Mouse (Mus musculus) heart, embryonic 12.5 days (tissue): ENCODE results near the gene Cx3cl1. TPM values are rescaled to one million over a fixed set of nuclear protein-coding genes. Genes with fewer than 3 reads are reported as not detected.

Experiments used
- ATAC-seq: fragments of 200-750 bp; cut with Nextera tagmentation; 2 replicates; pipeline ENCODE4 v1.8.0; 2017; ENCODE audit warnings: moderate TSS enrichment, moderate library complexity; ENCODE audit not compliant: insufficient number of reproducible peaks, low FRiP score
- H3K27ac ChIP-seq: fragments of 300-500 bp; sonication (generic); 2 replicates; pipeline ENCODE4 v1.5.1; 2016; ENCODE audit warnings: mild to moderate bottlenecking, moderate library complexity; ENCODE audit not compliant: poor library complexity, severe bottlenecking
- H3K27me3 ChIP-seq: fragments of 300-500 bp; sonication (generic); replicated peaks from 2 replicates; pipeline ENCODE4 v1.6.1; 2016; ENCODE audit warnings: mild to moderate bottlenecking, moderate library complexity
- H3K36me3 ChIP-seq: fragments of 300-500 bp; sonication (generic); 2 replicates; pipeline ENCODE4 v1.6.1; 2016; ENCODE audit warnings: mild to moderate bottlenecking, moderate library complexity
- H3K4me1 ChIP-seq: fragments of 300-500 bp; sonication (generic); replicated peaks from 2 replicates; pipeline ENCODE4 v1.6.1; 2016; ENCODE audit warnings: mild to moderate bottlenecking
- H3K4me2 ChIP-seq: fragments of 300-500 bp; sonication (generic); 2 replicates; pipeline ENCODE4 v1.6.1; 2016; ENCODE audit warnings: mild to moderate bottlenecking, moderate library complexity
- H3K4me3 ChIP-seq: fragments of 300-500 bp; sonication (generic); 2 replicates; pipeline ENCODE4 v1.5.1; 2016; ENCODE audit warnings: mild to moderate bottlenecking
- H3K9ac ChIP-seq: fragments of 300-500 bp; sonication (generic); 2 replicates; pipeline ENCODE4 v1.6.1; 2016; ENCODE audit warnings: mild to moderate bottlenecking, moderate library complexity
- H3K9me3 ChIP-seq: fragments of 300-500 bp; sonication (generic); replicated peaks from 2 replicates; pipeline ENCODE4 v1.6.1; 2016; ENCODE audit warnings: mild to moderate bottlenecking, moderate library complexity
- WGBS: fragments of 180-500 bp; shearing (Covaris S2); methylation state at CpG from one replicate; pipeline ENCODE4 v1.1.7; 2016; 5-methylcytosine and 5-hydroxymethylcytosine counted together
- polyA plus RNA-seq: library from polyadenylated mRNA; unstranded; fragments of >200 nt; fragmentation: Nextera tagmentation; extraction: Ambion mirVana; gene quantifications from 2 replicates; pipeline ENCODE4 v1.2.1, GENCODE M21; 2016

The Cx3cl1 gene
- polyA plus RNA-seq, 1 experiment from 2014 or later = 13.1 TPM

GRCm38 (mm10) chr8:94773700-94774171 lies 1.9 kb downstream of the Cx3cl1 start:
- no peak for ATAC-seq
- Histone ChIP-seq H3K4me2 (0 out of 2 replicates have a peak overlapping the region, but pooled peaks have one; percentile 5), H3K4me1 (peaks cover 45% of the 10 kb centered on the region), H3K9ac (no peak overlapping the region), H3K9me3 (no peaks in the 10 kb centered on the region), H3K27me3 (peaks cover 67% of the 10 kb centered on the region), H3K4me3 (no peak overlapping the region), H3K27ac (no peak overlapping the region), H3K36me3 (no peaks in the 10 kb centered on the region)
- 34% methylated on average over 12 of the region's 12 CpGs for WGBS

DNA sequence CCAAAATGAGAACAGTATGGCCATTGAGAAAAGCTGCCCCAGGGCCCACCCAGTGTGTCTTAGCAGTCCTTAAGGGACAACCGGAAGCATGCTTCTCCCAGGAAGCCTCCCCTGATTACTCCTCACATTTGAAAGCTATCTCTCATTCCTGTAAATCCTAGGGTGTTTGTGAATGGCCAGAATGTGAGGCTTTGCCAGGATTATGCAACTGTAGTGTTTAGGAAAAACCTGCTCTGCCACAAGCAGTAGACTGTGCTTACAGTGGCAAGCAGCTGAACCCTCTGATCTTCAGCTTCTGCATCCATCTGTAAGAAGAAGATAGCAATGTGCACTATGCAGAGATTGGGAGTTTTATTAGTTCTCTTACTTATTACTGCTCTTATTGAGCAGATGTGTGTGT lies 2.8 kb downstream of the Cx3cl1 start:
- no peak overlapping the region for H3K9ac ChIP-seq
- no peak overlapping the region for H3K4me2 ChIP-seq
- no peaks in the 10 kb centered on the region for H3K9me3 ChIP-seq
- peaks cover 53% of the 10 kb centered on the region for H3K4me1 ChIP-seq
- no peak for ATAC-seq
- H3K36me3 ChIP-seq = no peaks in the 10 kb centered on the region
- no peak overlapping the region for H3K27ac ChIP-seq
- no peak overlapping the region for H3K4me3 ChIP-seq
- H3K27me3 ChIP-seq = peaks cover 58% of the 10 kb centered on the region
- WGBS = 73% methylated on average over 1 of the region's 1 CpGs

- ATAC-seq = no peak
- Histone ChIP-seq H3K36me3 (no peaks in the 10 kb centered on the region), H3K4me2 (no peak overlapping the region), H3K27me3 (peaks cover 40% of the 10 kb centered on the region), H3K27ac (no peak overlapping the region), H3K9ac (no peak overlapping the region), H3K4me1 (peaks cover 55% of the 10 kb centered on the region), H3K9me3 (no peaks in the 10 kb centered on the region), H3K4me3 (no peak overlapping the region)
- WGBS = 85% methylated on average over 2 of the region's 2 CpGs
Measured at GRCm38 (mm10) chr8:94776346-94776745, 4.5 kb downstream of the Cx3cl1 start.

GRCm38 (mm10) chr8:94778036-94778435 lies 6.2 kb downstream of the Cx3cl1 start:
- Histone ChIP-seq H3K4me2 (no peak overlapping the region), H3K27me3 (peaks cover 29% of the 10 kb centered on the region), H3K9me3 (no peaks in the 10 kb centered on the region), H3K27ac (peak overlapping the region; percentile 63), H3K36me3 (no peaks in the 10 kb centered on the region), H3K9ac (no peak overlapping the region), H3K4me3 (no peak overlapping the region), H3K4me1 (peaks cover 53% of the 10 kb centered on the region)
- peak; percentile 54 for ATAC-seq
- whole genome bisulfite sequencing = 23% methylated on average over 10 of the region's 10 CpGs

DNA sequence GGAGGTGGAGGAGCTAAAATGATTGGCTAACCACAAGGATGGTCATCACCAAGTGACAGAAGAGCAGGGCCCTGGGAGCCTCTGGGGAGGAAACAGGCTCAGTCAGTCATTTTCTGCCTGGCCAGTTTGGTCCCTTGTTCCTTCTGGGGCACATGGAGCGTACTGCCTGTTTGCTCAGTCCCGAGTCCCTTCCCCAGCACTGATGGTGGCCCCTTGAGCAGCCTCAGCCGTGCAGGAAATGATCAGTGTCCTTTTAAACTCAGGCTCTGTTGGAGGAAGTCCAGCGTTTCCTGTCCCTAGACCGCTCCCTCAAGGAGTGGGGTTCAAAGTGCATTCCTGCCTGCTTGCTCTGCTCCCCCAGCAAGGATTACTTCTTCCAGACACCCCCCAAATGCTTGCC lies 6.7 kb downstream of the Cx3cl1 start:
- Histone ChIP-seq H3K27ac (peak overlapping the region; percentile 63), H3K4me2 (no peak overlapping the region), H3K36me3 (no peaks in the 10 kb centered on the region), H3K4me3 (no peak overlapping the region), H3K9me3 (no peaks in the 10 kb centered on the region), H3K27me3 (peaks cover 24% of the 10 kb centered on the region), H3K4me1 (peaks cover 51% of the 10 kb centered on the region), H3K9ac (no peak overlapping the region)
- ATAC-seq = peak; percentile 65; the same call in 1 of the 2 replicates
- 41% methylated on average over 5 of the region's 5 CpGs for WGBS

DNA sequence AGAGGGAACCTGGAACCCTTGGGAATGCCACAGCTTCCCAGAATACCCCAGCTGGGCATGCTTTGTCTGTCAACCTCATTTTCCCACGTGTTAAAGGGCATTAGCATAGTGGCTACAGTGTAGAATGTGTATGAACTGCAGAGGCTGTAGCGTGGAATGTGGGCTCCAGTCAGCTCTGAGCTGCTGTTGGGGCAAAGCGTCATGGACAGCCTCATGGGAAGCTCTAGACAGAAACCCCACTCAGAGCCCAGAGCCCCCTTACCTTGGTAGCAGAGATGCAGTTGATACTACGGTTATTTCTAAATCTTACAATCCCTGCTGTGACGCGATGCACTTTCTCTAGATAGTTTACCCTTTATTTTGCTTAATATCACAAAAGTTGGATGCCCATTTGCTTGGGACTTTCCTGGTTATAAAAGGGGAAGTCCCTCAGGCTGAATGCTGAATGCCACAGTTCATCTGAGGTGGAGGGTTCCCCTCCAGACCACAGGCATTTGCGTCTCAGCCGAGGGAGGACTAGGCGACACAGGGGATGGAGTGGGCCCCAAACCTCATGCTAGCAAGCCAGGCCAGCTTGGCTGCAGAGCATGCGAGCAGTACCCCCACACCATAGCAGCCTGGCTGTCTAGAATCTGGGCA lies 7.2 kb downstream of the Cx3cl1 start:
- no peaks in the 10 kb centered on the region for H3K9me3 ChIP-seq
- no peak overlapping the region for H3K4me2 ChIP-seq
- H3K4me3 ChIP-seq = no peak overlapping the region
- H3K4me1 ChIP-seq = peaks cover 49% of the 10 kb centered on the region
- H3K9ac ChIP-seq = no peak overlapping the region
- ATAC-seq = no peak
- 73% methylated on average over 10 of the region's 10 CpGs for whole genome bisulfite sequencing
- H3K36me3 ChIP-seq = no peaks in the 10 kb centered on the region
- H3K27ac ChIP-seq = no peak overlapping the region
- H3K27me3 ChIP-seq = peaks cover 19% of the 10 kb centered on the region

- Histone ChIP-seq H3K27ac (no peak overlapping the region), H3K4me2 (no peak overlapping the region), H3K9me3 (no peaks in the 10 kb centered on the region), H3K27me3 (peaks cover 12% of the 10 kb centered on the region), H3K36me3 (no peaks in the 10 kb centered on the region), H3K4me1 (peaks cover 53% of the 10 kb centered on the region), H3K9ac (no peak overlapping the region), H3K4me3 (no peak overlapping the region)
- ATAC-seq = no peak
- 89% methylated on average over 16 of the region's 16 CpGs for WGBS
Measured at GRCm38 (mm10) chr8:94779534-94780294, 7.9 kb downstream of the Cx3cl1 start.

DNA sequence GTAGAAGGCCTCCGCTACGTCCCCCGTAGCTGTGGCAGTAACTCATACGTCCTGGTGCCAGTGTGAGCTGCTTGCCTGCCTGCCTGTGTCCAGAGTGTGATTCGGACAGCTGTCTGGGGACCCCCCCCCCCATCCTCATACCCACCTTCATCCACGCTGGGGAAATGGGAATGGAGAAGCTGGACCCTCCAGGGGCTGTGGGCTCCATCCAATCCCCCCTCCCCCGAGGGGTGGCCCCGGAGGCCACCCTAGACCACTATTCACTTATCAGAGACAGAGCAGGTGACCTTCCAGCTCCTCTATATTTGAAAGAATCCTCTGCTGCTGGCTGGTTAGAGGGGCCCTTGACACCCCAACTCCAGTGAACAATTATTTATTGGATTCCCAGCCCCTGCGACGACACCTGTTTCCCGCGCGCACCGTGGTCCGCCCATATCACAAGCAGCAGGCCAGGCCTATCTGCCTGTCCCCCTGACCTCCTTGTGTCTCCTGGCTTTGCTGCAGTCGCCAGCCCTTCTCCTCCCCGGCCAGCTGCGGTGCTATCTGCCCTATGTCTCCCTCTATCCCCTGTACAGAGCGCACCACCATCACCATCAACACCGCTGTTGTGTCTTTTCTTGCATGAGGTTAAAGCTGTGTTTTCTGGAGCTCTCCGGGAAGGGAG lies 8.8 kb downstream of the Cx3cl1 start:
- Histone ChIP-seq H3K27ac (no peak overlapping the region), H3K4me3 (no peak overlapping the region), H3K9ac (no peak overlapping the region), H3K27me3 (peaks cover 3% of the 10 kb centered on the region; the same call in 1 of the 2 replicates), H3K9me3 (no peaks in the 10 kb centered on the region), H3K36me3 (no peaks in the 10 kb centered on the region), H3K4me1 (peaks cover 59% of the 10 kb centered on the region), H3K4me2 (no peak overlapping the region)
- 65% methylated on average over 21 of the region's 21 CpGs for WGBS
- no peak for ATAC-seq

DNA sequence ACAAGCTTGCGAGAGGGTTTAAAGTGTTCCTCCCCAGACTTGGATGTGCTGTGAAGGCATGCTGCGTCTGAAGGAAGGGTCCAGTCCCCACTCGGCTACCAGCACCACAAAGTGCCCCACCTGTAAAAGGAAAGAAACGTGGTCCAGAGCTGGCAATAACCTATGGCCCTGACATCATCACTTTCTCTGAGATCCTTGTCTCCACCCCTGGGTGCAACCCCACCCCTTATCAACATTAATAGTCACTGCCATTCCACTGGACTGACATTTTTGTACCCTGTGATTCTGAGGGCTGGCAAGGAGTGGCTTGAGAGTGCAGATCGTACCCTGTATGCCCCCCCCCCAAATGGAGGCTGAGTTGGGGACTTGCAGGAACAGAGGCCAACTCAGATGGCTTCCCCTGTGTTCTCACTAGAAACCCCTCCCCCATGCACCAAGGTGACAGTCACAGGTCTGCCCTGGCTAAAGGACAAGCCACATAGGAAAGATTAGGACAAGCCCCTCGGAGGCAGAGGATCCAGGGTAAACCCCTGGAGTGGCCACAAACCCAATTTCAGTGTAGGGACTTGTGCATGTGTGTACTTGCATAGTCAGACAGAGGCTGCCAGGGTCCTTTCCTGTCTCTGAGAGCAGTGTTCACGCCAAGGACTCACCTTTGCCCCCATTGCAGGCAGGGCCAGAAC lies 9.5 kb downstream of the Cx3cl1 start:
- peak overlapping the region; percentile 19; the same call in 1 of the 2 replicates for H3K9ac ChIP-seq
- H3K9me3 ChIP-seq = no peaks in the 10 kb centered on the region
- H3K27ac ChIP-seq = no peak overlapping the region
- H3K36me3 ChIP-seq = no peaks in the 10 kb centered on the region
- H3K27me3 ChIP-seq = no peaks in the 10 kb centered on the region
- peak overlapping the region; percentile 49 for H3K4me2 ChIP-seq
- H3K4me3 ChIP-seq = no peak overlapping the region
- ATAC-seq = no peak
- WGBS = 52% methylated on average over 7 of the region's 7 CpGs
- H3K4me1 ChIP-seq = peaks cover 61% of the 10 kb centered on the region

DNA sequence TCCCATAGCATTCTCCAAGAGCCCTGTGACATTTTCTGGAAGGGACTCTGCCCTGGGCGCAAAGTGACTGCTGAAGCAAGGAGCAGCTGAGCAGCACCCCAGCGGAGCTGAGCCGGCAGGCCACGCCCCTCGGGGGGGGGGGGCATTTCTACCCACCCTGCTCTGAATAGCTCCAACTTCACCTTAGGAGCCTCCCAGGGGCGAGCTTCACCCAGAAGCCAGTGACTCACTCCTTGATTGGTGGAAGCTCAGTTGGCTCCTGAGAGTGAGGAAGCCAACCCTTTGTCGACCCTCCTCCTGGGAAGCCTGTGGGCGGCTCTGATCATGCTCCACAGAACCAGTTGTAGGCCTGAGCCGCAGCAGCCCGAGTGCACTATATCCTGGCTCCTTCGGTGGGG lies 10.0 kb downstream of the Cx3cl1 start:
- peak overlapping the region; percentile 49 for H3K4me2 ChIP-seq
- ATAC-seq = peak; percentile 54; the same call in 1 of the 2 replicates

More for the DNA sequence above, 10.0 kb downstream of the Cx3cl1 start:
- peak overlapping the region; percentile 19; the same call in 1 of the 2 replicates for H3K9ac ChIP-seq
- WGBS = 8% methylated on average over 11 of the region's 11 CpGs
- H3K4me3 ChIP-seq = no peak overlapping the region
- no peaks in the 10 kb centered on the region for H3K27me3 ChIP-seq
- H3K36me3 ChIP-seq = no peaks in the 10 kb centered on the region
- peaks cover 61% of the 10 kb centered on the region for H3K4me1 ChIP-seq
- no peaks in the 10 kb centered on the region for H3K9me3 ChIP-seq
- H3K27ac ChIP-seq = no peak overlapping the region
